Mouse (Mus musculus) liver, postnatal 0 days (tissue): ENCODE data around the gene Tulp2. TPM values are rescaled to one million over a fixed set of nuclear protein-coding genes. Genes with fewer than 3 reads are reported as not detected.
"Not testable (repeated sequence)": the region's sequence is repeated elsewhere in the genome, so short reads cannot be mapped to it uniquely, and the experiment has no call there.

Experiments
- ATAC-seq: fragments of 200-750 bp; cut with Nextera tagmentation; 2 replicates; pipeline ENCODE4 v1.8.0; 2017; ENCODE audit warnings: mild to moderate bottlenecking, moderate library complexity
- DNase-seq: peaks from one replicate; pipeline ENCODE4 v3.0.0-alpha.2; 2016
- H3K27ac ChIP-seq: fragments of 300-500 bp; sonication (generic); 2 replicates; pipeline ENCODE4 v1.5.1; 2014; ENCODE audit warnings: antibody characterized with exemption, moderate library complexity, mild to moderate bottlenecking, low read depth
- H3K27me3 ChIP-seq: fragments of 300-500 bp; sonication (generic); 2 replicates; pipeline ENCODE4 v1.6.1; 2014; ENCODE audit warnings: low read length, control low read depth, mixed read lengths; ENCODE audit not compliant: insufficient read depth
- H3K36me3 ChIP-seq: fragments of 300-500 bp; sonication (generic); replicated peaks from 2 replicates; pipeline ENCODE4 v1.6.1; 2014; ENCODE audit warnings: mild to moderate bottlenecking, control low read depth, low read length, moderate library complexity, mixed read lengths; ENCODE audit not compliant: insufficient read depth
- H3K4me1 ChIP-seq: fragments of 300-500 bp; sonication (generic); 2 replicates; pipeline ENCODE4 v1.6.1; 2014; ENCODE audit warnings: antibody characterized with exemption, mild to moderate bottlenecking, control low read depth; ENCODE audit not compliant: insufficient read depth
- H3K4me2 ChIP-seq: fragments of 300-500 bp; sonication (generic); 2 replicates; pipeline ENCODE4 v1.6.1; 2014; ENCODE audit warnings: low read depth, mild to moderate bottlenecking, low read length, moderate library complexity, mixed read lengths
- H3K4me3 ChIP-seq: fragments of 300-500 bp; sonication (generic); 2 replicates; pipeline ENCODE4 v1.5.1; 2014; ENCODE audit warnings: low read depth, low read length
- H3K9ac ChIP-seq: fragments of 300-500 bp; sonication (generic); replicated peaks from 2 replicates; pipeline ENCODE4 v1.6.1; 2014; ENCODE audit warnings: mild to moderate bottlenecking, moderate library complexity
- H3K9me3 ChIP-seq: fragments of 300-500 bp; sonication (generic); 2 replicates; pipeline ENCODE4 v1.6.1; 2016; ENCODE audit warnings: mild to moderate bottlenecking, control low read depth, low read length, mixed read lengths
- CTCF ChIP-seq: sonication (generic); IDR thresholded peaks from 2 replicates; pipeline ENCODE4 v1.5.1; 2016; ENCODE audit warnings: antibody characterized with exemption, low read depth
- EP300 ChIP-seq: IDR thresholded peaks from 2 replicates; pipeline ENCODE4 v1.6.1; 2016; ENCODE audit warnings: antibody characterized with exemption, low read depth, mild to moderate bottlenecking
- WGBS: fragments of 180-500 bp; shearing (Covaris S2); extraction: QIAGEN DNeasy Blood & Tissue Kit; methylation state at CpG from one replicate; pipeline ENCODE4 v1.1.7; 2014; ENCODE audit not compliant: insufficient replicate concordance; 5-methylcytosine and 5-hydroxymethylcytosine counted together
- polyA plus RNA-seq: library from polyadenylated mRNA; unstranded; fragments of >200 nt; fragmentation: Nextera tagmentation; extraction: Ambion mirVana; gene quantifications from 2 replicates; pipeline ENCODE4 v1.2.1, GENCODE M21; 2015

The Tulp2 gene
- polyA plus RNA-seq, 1 experiment from 2014 or later = 0.22 TPM

GRCm38 (mm10) chr7:45482166-45482565, 489 bp downstream of the Tulp2 start:
- no peaks in the 10 kb centered on the region for H3K27me3 ChIP-seq
- H3K27ac ChIP-seq = no peak overlapping the region

GRCm38 (mm10) chr7:45484985-45485384, 3.3 kb downstream of the Tulp2 start:
- H3K4me3 ChIP-seq, DNase-seq, H3K27me3 ChIP-seq, H3K9ac ChIP-seq, H3K9me3 ChIP-seq, H3K4me2 ChIP-seq, ATAC-seq, H3K27ac ChIP-seq, H3K36me3 ChIP-seq: not testable (repeated sequence)
- 83% methylated on average over 5 of the region's 5 CpGs for WGBS
- peaks cover 29% of the 10 kb centered on the region for H3K4me1 ChIP-seq

More at GRCm38 (mm10) chr7:45482166-45482565, 489 bp downstream of the Tulp2 start:
- no peak overlapping the region for H3K4me2 ChIP-seq
- ATAC-seq (no peak), DNase-seq (no peak)
- H3K9me3 ChIP-seq = no peaks in the 10 kb centered on the region
- no peak for TF ChIP-seq EP300
- no peak for TF ChIP-seq CTCF
- WGBS = 70% methylated on average over 1 of the region's 1 CpGs
- peaks cover 10% of the 10 kb centered on the region; the same call in 1 of the 2 replicates for H3K4me1 ChIP-seq
- H3K9ac ChIP-seq = no peak overlapping the region
- H3K4me3 ChIP-seq = no peak overlapping the region
- H3K36me3 ChIP-seq = peaks cover 4% of the 10 kb centered on the region; the same call in 1 of the 2 replicates

GRCm38 (mm10) chr7:45486158-45486557, 4.5 kb downstream of the Tulp2 start:
- H3K4me2 ChIP-seq = no peak overlapping the region
- H3K4me3 ChIP-seq = no peak overlapping the region
- TF ChIP-seq CTCF (no peak), EP300 (no peak)
- 57% methylated on average over 7 of the region's 7 CpGs for WGBS
- H3K9me3 ChIP-seq = no peaks in the 10 kb centered on the region
- H3K4me1 ChIP-seq = peaks cover 39% of the 10 kb centered on the region
- DNase-seq (no peak), ATAC-seq (no peak)
- no peak overlapping the region for H3K9ac ChIP-seq
- no peak overlapping the region for H3K27ac ChIP-seq
- no peaks in the 10 kb centered on the region for H3K27me3 ChIP-seq
- H3K36me3 ChIP-seq = peaks cover 4% of the 10 kb centered on the region; the same call in 1 of the 2 replicates

- Histone ChIP-seq H3K9me3 (no peaks in the 10 kb centered on the region), H3K4me3 (no peak within 1 kb of the TSS), H3K36me3 (peaks cover 4% of the 10 kb centered on the region; the same call in 1 of the 2 replicates), H3K27me3 (no peaks in the 10 kb centered on the region), H3K4me2 (peak within 1 kb of the TSS; percentile 82; the same call in 1 of the 2 replicates), H3K27ac (0 out of 2 replicates have a peak within 1 kb of the TSS, but pooled peaks have one; percentile 73), H3K4me1 (peaks cover 40% of the 10 kb centered on the region), H3K9ac (no peak within 1 kb of the TSS)
- WGBS = 73% methylated on average over 12 of the region's 12 CpGs
- no peak for ATAC-seq
- TF ChIP-seq CTCF = no peak
- no peak for TF ChIP-seq EP300
- DNase-seq = no peak
Measured at GRCm38 (mm10) chr7:45486761-45487415, 5.2 kb downstream of the Tulp2 start, which contains the start of gene Gm45808. Gene Gm45808, minus strand, starts transcription at chr7:45486811.

GRCm38 (mm10) chr7:45487861-45488292, 6.2 kb downstream of the Tulp2 start:
- ATAC-seq = no peak
- Histone ChIP-seq H3K27ac (peak overlapping the region; percentile 73), H3K9ac (peak overlapping the region; percentile 74), H3K27me3 (no peaks in the 10 kb centered on the region), H3K36me3 (peaks cover 5% of the 10 kb centered on the region), H3K4me2 (peak overlapping the region; percentile 82), H3K4me3 (peak overlapping the region; percentile 60), H3K9me3 (no peaks in the 10 kb centered on the region), H3K4me1 (peaks cover 42% of the 10 kb centered on the region)
- TF ChIP-seq EP300 (no peak), CTCF (no peak)
- 53% methylated on average over 11 of the region's 11 CpGs for WGBS
- no peak for DNase-seq

- Histone ChIP-seq H3K27ac (peak within 1 kb of the TSS; percentile 87), H3K4me1 (peaks cover 42% of the 10 kb centered on the region), H3K9me3 (no peaks in the 10 kb centered on the region), H3K27me3 (no peaks in the 10 kb centered on the region), H3K4me2 (peak within 1 kb of the TSS; percentile 82), H3K4me3 (peak within 1 kb of the TSS; percentile 60), H3K36me3 (peaks cover 12% of the 10 kb centered on the region), H3K9ac (peak within 1 kb of the TSS; percentile 74)
- 7% methylated on average over 38 of the region's 38 CpGs for WGBS
- DNase-seq (peak; percentile 78), ATAC-seq (peak; percentile 50)
- TF ChIP-seq EP300 = no peak
- TF ChIP-seq CTCF = no peak
Measured at GRCm38 (mm10) chr7:45488293-45489204, 6.9 kb downstream of the Tulp2 start, which contains the start of gene Dhdh. Gene Dhdh, minus strand, starts transcription at chr7:45488805.
